Mouse (Mus musculus) fibroblast of lung, adult 2 months (primary cell): ENCODE measurements around the gene Slc5a3.

Experiments used
- DNase-seq: peaks from one replicate; pipeline ENCODE4 v3.0.0-alpha.2; 2011; ENCODE audit warnings: low read depth

The Slc5a3 gene

DNA sequence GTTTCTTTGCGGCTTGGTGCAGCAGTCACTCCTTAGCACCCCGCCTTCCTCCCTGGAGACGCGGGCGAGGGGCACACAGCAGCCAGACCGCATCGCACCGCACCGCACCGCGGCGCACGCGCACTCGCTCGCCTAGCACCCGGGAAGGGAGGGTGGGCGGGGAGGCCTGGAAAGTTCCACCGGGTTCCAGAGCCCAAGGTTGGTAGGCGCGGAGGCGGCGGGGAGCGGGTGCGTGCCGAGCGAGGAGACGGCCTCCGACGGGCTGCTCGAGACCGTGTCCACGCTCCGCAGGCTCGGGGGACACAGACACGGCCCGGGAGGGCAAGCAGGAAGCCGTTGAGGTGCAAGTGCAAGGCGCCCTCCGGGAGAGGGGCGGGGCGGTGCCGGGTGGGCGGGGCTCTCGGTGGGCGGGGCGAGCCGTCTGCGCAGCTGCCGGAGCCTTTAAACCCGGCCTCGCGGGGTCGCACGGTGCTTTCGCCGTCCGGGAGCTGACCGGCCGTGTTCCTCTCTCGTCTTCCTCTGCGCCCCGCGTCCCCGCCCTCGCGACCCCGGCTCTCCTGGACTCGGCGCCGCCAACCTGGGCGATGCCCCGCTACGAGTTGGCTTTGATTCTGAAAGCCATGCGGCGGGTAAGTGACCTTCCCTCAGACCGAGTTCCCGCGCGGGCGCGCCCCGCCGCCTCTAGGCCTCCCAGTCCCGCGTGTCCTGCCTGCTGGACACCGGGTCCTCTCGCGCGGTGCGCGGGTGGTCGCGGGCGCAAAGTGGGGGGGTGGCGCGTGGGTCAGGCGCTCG, at the start of gene Slc5a3, which contains the start of the genes Mrps6 and Gm49711:
Gene Slc5a3, plus strand, starts transcription at position 471 of the 792 bp plus-strand sequence.
Gene Mrps6, plus strand, starts transcription at position 419 of the 792 bp plus-strand sequence.
Gene Gm49711, plus strand, starts transcription at position 465 of the 792 bp plus-strand sequence.
- DNase-seq: peak; percentile 40

DNA sequence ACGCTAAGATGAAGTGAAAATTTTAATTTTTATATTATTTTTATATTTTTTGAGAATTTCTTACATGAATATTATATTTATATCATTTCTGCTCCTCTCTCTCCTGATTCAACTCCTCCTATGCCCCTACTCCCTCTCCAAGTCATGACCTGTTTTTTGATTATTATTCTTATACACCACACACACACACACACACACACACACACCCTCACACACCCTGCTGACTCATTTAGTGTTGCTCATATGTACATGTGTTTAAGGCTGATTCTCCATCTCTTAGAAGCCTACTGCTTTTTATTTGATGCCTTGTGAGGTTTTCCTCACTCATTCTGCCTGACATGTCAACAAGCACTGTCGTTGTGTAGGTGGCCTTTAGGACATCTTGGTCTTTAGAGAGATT, 48.5 kb upstream of the Slc5a3 start:
- no peak for DNase-seq

DNA sequence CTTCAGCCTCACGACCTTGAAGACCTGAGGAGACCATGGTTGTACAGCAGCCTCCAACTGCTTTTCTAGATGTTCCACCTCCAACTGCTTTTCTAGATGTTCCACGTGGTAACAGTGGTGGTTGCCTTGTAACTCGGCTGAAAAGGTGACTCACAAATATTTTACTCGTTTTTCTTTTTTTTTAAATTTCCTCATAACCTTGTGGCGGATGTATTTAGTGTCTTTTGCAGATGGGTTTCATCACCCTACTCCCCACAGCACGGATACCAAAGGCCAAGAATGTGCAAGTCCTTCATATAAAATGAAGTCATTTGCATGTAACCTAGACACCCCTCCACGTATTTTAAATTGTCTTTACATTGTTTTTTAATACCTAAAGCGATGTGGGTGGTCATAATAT, 41.3 kb upstream of the Slc5a3 start:
- DNase-seq: no peak

DNA sequence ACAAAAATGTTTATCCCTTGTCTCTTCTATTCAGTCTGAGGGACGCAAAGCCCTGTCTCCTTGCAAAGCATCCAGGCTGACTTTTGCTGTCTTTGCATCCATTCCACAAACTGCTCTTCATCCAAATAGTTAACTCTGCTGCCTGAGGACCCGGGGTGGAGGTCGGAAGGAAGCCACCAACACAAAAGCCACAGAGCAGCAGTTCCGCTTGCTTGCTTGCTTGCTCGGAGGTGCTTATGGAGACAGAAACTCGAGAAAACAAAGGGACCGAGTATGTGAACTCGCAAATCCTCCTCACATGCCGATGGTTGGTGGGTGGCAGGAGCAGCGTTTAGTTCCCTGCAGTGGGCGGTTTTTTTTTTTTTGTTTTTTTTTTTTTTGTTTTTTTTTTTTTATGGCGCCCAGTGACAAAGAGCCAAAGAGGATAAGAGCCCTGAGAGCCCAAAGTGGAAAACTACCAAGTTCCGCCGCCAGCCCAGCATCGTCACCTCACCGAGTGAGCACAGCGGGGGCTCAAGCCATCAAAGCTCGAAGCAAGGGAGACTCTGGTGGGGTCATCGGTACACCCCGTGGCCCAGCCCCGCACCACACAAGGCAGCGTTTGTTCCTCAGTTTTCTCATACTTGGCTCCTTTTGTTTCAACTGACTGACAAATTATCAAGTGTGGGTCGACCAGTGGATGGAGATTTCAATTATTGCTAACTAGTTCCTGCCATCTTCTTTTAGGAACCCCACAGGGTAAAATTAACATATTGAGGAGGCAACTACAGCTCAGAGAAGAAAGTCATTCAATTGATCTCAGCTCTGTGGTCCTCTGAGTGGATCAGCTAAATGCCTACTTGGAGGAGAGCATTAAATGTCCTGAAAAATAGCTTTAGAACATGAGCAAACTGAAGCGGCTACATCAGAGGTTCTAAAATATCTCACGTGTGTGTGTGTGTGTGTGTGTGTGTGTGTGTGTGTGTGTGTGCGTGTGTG, 38.7 kb upstream of the Slc5a3 start:
- DNase-seq: no peak

DNA sequence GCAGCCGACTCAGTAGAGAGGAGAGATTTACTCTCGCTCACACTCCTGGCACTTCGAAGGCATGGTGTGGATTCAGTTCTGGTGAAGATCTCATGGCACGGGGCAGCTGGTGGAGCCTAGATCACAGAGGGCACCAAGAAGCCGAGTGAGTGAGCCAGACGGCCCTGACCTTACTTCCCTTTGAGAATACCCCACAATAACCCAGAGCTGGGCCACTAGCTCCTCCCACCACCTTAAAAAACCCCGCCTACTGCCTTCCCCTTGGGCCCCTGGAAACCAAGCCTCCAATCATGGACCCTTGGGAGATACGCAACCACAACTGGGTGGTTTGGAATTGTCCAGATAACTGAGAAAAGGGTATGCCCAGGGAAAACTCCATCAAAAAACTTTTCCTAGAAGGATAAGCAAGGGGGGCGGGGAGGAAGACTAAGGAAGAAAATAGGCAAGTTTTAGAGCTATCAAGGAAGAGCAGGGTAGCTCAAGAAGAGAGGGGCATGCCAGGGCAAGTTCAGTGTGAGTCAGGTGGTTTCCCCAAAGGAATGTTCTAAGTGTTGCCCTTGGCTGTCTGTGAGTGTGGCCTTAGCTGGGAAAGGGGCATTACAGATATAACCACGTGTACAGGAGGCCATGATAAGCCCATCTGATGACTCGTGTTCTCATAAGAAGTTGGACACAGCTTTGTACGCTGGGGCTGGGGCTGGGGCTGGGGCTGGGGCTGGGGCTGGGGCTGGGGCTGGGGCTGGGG, 36.3 kb upstream of the Slc5a3 start:
- DNase-seq: peak; percentile 12

DNA sequence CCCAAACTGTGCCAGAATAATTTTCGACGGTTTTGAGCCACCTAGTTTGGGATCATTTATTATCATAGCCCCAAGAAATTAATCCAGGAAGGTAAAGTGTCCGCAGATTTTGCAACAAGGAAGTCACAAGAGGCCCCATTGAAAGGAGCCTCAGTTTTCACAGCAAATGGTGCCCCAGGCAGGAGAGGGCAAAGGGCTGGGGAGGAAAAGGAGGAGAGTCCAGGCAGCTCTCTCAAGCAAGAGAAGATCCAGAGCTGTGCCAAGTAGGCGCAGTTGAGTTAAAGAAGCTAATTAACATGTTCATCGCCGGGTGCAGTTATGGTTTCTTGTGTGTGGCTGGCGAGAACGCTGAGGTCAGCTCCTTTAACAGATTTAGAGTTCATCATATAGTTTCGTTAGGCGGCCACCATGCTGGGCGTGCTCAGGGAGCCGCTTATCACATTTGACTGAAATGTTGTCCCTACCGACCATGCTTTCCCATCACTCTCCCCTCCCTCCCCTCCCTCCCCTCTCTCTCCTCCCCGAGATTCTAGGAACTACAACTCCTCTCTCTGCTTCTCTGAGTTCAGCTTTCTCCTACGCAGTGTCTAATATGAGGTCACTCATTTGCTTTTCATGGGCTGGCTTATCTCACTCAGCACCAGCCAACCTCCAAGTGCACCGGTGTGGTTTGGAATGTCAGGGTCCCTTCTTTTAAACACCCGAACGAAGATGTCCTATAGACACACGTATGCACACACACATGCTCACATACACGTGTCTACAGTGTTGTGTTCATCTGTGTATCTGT, 35.4 kb upstream of the Slc5a3 start:
- DNase-seq: no peak

DNA sequence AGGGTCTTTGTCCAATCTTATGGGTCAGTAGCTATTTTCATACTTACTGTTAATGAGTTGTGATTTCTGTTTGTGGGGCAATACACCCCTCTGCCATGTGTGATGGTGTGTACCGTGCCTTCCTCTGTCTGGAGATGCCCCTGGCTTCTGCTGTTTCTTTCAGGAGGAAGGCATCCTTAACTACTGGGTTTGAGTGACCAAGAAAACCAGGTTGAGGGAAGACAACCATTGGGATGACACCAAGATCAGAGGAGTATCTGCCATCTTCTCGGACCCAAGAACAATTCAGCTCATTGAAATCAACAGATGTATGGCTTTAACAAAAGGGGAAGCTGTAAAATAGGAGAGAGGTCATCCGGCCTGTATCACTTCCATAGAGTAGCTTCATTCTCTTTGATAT, 24.8 kb upstream of the Slc5a3 start:
- no peak for DNase-seq

DNA sequence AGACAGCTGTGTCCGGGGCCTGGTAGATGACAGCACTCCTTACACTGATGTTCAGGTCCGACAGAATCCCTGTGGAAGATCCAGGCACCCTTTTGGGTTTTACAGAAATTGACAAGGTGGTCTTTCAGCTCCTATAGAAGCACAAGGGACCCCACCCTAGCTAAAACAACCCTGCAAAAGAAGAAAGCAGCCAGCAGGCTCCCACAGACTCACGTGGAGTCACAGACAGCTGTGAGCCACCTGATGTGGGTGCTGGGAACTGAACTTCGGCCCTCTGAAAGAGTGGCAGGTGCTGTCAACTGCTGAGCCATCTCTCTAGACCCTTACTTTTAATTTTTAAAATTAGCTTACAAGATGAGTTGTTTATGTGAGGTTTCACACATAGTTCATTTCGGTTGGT, 23.4 kb upstream of the Slc5a3 start:
- no peak for DNase-seq

DNA sequence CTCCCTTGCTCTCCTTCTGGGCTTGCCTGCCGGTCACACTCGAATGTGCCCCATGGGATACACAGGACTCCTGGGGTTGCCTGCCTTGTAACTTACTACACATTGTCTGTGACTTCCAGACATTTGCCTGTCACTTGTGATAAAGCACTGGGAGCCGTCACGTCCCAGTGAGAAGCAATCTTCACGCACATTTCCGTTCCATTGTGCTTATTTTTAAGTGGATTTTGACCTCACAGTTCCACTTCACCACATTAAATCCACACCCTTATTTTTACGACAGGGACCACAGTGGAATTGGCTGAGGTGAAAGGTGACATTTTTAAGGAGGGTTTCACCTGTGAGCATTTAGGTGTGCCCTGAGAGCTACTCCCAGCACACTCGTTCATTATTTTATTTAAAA, 21.4 kb upstream of the Slc5a3 start:
- no peak for DNase-seq

DNA sequence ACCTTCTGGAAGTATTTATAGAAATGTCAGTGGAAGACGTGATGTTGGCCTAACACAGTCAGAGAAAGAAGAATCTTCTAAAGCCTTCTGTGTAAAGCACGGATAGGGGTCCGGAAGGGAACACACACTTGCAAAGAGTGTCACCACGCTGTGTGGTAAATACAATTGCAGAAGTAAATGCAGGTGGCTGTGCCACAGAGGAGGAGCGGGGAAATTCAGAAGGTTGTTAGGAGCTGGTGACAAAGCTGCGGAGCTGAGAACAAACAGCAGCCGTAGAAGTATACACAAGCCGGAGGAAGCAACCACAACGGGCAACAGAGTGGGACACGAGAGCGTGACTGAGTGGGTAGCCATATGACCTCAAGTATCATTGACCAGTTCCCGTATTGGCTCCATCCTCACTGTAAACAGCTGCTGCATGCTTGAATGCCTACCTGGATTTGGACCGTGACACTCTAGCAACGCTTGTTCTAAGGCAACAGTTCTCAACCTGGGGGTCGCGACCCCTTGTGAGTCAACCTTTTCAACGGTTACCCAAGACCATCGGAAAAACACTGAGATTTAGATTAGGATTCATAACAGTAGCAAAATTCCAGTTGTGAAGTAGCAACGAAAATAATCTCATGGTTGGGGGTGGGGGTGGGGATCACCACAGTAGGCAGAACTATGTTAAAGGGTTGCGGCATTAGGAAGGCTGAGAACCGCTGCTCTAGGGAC, 20.1 kb upstream of the Slc5a3 start:
- DNase-seq: no peak

DNA sequence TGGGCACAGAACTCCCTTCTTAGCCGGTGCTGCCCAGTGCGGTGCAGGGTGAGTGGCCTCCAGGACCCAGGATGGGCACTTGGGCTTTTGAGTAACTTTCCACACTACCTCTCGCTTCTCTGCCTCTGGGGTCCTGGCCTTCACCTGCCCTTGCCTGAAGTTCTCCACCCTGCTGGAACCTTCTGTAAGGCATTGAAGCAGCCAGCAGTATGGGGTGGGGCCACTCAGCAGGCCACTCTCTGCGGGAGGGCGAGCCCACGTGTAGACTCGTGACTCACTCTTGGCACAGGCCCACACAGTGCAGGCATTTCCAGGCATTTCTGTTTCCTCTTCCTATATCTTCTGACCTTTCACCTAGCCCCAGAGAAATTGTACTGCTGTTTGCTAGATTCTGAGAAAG, 18.7 kb upstream of the Slc5a3 start:
- DNase-seq: no peak

DNA sequence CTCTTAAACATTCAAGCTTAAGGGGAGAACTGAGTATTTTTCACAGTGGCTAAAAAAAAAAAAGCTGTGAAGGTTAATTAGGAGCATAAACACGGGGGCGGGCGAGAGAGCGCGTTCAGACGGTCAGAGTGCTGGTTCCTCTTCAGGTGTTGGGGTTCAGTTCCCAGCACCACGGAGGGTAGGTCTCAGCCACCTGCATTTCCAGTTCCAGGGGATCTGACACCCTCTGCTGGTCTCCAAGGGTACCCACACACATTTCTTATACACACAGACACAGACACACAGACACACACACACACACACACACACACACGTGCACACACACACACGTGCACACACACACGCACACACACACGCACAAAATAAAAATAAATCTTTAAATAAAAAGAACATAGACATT, 18.2 kb upstream of the Slc5a3 start:
- no peak for DNase-seq

DNA sequence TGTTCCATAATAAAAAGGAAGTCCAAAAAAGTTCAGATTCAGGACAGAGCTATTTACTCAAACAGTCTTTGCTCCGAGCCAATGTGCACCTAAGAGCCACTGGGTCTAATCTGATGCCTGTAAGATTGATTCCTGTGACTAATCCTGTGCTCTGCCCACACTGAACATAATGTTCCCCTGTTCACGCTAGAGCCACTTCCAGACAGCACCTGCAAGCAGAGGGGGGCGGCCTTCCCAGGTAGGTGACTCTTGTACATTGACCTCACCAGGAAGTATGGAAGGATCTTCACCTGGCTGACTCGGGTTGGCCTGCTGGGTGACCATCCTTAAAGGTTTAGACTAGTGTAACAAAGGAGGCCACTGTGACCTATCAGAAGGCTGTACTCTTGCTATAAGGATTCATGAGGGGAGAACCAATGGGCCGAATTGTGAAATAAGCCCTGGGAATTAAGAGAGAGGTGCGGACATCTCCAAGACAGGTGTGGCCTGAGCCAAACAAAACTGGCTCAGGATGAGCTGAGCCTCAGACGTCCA, 6.3 kb upstream of the Slc5a3 start:
- no peak for DNase-seq

DNA sequence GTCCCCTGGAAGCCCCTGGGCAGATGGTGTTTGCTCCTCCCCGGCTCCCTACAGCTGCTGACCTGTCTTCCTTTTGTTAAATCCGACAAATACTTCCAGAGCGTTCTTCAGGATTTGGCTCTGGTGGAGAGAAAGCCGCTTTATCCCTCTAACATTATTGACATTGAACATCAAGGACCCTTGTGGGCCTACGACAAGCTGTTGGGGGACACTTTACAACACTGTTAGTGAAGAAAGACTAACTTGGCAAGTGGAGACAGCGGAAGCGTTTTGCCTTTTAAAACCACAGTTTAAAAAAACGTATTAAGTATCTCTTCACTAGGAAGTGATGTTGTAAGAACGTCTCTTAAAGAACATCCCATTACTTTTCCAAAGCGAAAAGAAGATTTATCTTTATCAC, 5.6 kb upstream of the Slc5a3 start:
- DNase-seq: no peak

DNA sequence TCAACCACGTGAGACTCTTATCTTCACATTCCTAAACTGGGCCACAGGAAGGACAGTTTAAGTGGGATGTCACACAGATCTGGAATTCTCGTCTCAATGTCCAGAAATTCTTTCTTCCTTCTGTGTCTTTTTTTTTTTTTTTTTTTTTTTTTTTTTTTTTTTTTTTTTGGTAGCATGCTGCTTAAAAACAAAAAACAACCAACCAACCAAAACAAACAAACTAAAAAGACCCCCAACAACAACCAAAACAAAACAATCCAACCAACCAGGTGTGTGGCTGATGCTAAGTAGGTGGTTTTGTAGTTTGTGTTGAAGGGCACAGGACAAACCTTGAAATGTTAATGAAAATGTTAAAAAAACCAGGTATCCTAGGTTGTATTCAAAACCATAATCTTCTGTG, 1.4 kb upstream of the Slc5a3 start:
- DNase-seq: no peak

DNA sequence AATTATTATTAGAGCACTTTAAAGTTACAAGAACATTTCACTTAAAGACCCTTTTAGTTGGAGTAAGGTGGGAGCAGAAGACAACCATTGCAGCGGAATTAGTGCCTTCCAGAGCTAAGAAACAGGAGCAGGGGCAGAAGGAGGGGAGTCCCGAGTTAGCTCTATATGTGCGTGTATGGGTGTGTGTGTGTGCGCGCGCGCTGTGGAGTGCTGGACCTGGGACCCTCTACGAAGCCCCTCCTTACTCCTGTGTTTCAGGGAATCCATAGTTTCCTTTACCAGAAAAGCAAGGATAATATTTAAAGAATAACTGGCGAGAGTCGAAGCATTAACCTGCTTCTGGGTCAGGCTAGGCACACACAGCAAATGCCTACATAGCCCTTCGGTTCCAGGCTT, 668 bp upstream of the Slc5a3 start:
- DNase-seq: no peak

DNA sequence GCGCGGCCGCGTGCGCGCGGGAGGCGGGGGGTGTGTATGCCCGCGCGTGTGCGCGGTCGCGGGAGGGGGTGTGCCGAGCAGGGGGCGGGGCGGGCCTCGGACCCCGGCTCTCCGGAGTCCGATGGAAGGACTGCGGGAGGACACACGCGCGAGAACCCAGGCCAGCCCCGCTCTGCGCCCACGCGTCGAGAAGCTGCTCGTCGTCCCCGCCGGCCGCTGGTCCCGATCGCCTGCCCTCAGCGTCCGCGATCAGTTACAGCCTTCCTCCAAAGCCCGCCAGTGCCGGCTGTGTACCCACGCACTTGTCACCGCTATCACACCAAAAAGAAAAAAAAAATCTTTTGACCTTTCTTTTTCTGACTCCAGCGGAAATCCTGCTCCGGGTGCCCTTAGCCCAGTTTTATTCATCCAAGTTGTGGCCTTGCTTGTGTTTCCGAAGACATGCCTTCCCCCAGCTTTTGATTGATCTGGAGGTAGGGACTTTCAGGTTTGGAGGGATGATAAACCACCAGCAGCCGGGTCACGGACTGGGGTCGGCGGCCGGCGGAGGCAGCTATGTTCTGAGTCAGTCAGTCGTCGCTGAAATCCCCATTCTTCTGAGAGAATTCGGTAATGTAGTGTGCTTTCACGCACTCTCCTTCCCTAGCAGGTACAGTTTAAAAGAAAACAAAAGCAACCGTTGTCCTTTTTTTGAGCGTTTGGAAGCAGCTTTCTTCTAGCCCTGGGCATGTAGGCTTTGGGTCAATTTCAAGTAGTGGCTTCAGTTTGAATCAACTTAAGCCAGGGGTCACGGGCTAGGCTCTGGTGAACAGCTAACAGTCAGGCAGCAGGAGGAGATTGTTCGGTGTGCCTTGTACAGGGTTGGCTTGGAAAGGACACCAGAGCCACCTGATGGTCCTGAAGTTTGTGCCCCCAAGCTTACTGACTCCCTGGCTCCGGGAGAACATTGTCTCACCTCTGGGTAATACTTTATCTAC, 810 bp downstream of the Slc5a3 start:
- DNase-seq: no peak

DNA sequence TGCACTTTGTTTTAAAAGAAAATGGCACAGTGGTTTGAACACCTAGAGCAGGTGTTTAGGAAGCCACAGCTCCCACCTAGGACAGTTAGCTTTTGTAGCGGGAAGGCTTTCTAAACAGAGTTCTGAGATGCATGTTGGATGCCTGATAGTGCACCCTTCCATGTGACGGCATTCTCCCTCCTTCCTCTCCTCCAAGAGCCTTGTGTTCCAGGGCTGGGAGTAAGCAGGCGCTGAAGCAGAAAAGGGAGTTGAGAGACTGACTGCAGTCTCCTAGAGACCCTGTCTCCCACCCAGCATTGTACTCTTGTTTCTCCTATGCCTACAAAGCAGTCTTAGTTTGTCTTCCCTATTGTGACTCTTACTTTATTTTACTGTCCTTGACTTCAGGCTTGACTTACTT, 2.1 kb downstream of the Slc5a3 start:
- no peak for DNase-seq

DNA sequence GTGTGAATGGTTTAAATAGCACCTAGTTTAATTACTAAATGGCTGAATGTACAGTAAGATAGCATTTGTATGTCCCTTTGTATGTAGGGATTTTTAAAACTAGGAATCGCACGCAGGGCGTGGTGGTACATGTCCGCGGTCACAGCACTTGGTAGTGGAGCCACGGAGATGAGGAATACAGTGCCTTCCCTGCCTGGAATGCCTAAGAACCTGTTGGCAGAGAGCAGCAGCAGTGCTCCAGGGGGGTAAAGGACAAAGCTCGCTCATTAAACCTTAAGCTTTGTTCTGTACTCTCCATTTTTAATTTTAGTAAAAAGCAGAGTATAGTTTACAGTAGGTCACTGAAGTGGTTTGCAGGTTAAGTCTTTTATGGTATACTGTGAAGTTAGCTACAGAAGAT, 3.5 kb downstream of the Slc5a3 start:
- no peak for DNase-seq
